Mouse (Mus musculus): ENCODE results near the gene Npas3. TPM values are rescaled to one million over a fixed set of nuclear protein-coding genes. Genes with fewer than 3 reads are reported as not detected.
A peak's percentile ranks its signal among the peaks of the same experiment; 100 is the strongest.

The Npas3 gene
- total RNA-seq, 2 experiments from 2014 or later: 1.3 to 2.8 TPM

DNA sequence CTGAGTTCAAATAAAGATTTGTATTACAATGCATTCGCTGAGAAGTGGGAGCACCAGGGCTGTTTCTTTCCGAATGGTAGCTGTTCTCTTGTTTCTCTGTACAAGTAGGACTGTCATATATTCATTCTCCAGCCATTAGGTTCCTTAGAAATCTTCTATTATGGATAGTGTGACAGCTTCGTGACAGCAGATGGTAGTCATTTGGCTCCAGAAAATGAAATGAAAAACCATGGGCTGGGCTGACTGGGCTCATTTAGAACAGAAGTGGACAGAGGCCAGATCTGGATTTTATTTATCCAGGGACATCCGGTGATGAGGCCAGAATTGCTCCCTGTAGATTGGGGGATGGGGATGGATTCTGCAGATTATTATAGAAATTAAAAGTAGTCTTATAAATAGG, 621.5 kb downstream of the Npas3 start:
- DNase-seq: no peak

DNA sequence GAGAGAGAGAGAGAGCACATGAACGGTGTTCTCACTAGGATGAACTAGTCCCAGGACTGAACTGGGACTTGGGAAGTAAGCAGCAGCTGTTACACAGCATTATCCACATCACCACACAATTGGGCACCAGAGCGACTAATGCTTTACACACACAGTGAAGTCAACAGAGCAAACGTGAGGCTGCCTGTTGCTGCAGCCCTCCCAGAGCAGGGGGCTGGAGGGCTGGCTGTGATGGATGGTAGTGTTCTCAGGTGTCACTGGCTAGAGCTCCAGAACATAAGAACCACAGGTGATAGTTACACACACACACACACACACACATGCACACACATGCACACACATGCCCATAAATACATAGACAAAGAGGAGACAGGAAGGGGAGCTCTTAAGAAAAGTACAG, 626.7 kb downstream of the Npas3 start:
- no peak for DNase-seq

DNA sequence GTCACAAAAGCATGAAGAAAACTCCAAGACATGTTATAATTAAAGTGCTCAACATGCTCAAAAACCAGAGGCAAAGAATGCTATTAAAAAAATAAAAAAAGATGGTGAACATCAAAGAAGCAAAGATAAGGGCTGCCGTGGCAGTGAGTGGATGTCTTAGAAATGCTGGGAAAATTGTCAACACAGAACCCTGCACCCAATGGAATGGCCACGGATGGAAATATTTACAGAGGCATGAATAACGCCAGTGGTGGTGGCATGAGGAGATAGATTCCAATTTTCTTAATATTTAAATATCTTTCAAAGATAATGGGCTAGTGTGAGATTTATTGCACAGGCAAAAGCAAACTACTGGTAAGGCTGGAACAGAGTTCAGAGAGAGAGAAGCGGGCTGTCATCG, 628.2 kb downstream of the Npas3 start:
- DNase-seq: no peak

DNA sequence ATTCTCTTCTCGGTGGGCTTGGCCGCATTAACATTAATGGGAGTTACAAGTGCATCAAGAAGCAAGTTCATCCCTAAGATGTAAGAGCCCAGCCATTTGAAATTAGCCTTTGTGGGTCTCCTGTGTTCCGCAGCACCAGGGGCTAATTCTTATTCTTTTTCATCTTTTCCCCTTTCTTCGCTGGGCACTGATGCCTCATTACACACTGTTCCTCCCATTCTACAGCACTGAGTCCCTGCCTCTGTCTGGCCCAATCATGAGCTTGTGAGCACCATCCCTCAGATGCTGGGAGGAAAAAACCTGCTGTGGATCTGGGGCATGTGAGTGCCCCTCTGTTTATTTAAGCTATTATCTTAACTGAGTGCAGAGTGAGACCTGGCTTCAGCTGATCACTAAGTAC, 633.2 kb downstream of the Npas3 start:
- no peak for DNase-seq

DNA sequence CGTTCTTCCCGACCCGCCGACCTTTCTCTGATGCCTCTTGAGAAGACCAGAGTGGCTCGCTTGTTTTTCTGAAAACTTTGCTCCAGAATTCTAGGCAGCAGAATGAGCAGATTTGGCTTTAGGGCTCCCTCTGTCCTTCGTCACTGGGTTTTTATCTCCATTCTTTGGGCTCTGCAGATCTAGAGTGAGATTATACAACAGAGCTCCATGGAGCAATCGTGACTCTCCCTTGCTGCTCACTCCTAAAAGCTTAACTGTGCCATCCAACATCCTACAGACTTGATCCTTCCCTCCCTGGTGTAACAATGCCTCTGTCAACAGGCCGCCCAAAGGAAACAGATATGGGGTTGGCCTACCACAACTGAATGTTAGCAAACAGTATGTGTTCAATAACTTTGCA, 634.4 kb downstream of the Npas3 start:
- no peak for DNase-seq

DNA sequence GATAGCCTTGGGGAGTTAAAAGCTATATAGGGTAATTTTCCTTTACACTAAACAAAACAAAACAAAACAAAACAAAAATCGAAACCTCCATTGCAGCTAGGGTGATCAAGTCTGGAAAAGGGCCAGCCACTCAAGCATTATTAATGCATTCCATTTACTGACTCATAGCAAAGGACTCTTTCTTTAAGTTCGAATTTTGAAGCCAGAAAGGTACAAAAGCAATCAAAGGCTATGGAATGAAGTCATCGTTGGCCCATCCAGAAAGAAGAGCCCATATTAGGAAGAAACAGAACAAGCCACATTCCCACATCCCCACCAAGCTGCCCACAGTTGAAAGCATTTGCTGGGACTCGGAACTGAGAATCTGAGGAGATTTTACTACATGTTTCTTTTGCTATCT, 640.1 kb downstream of the Npas3 start:
- no peak for DNase-seq

DNA sequence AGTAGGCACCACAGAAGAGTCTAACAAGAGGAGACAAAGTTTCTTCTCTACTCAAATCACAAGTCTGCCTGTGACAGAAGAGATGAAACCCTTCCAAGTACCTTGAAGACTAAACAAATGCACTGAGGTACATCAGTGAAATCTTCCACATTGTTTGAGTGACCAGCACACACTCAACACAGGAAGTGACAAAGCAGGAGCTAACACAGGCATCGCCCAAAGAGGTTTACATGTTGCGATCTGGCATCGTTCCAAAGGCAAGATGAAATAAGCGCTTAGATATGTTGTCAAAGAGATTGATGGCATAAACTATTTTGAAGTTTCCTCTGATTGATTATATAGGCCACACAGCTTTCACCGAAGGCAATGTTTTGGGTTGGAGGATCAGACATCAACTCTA, 647.4 kb downstream of the Npas3 start:
- DNase-seq: no peak

DNA sequence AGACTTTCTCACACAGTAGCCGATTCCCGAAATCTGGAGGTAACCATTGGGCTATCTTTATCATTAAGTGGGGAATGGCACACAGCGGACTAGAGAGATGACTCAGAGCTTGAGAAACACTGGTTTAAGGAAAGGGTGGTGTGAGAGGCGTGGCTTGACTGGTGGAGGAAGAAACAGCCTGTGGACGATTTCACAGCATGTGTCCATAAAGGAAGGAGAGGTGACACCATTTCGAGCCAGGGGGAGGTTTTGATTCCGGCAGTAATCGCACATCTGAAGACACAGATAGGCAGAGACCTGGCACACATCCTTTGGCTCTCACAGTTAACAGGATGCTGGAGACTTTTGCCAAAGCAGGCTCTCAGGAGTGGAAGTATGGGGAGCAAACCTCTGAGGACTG, 660.3 kb downstream of the Npas3 start:
- DNase-seq: peak in 1 of 2 experiments; percentile 1

DNA sequence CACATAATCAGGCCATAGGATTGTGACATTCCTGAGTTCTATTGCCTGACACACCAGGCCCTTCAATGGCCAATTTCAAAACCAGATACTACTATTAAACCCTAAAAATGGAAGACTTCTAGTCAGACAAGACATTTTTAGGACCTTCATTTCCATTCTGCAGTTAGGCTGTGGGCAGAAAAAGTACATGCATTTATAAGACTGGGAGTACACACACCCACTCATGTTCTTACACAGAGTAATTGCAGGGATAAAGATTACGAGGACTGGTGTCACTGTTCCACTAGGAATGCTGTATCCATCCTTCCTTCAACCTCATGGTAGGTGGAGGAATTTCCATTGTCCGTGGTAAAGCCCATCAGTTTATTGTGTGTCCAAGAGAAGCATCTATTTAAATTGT, 661.7 kb downstream of the Npas3 start:
- DNase-seq: no peak

DNA sequence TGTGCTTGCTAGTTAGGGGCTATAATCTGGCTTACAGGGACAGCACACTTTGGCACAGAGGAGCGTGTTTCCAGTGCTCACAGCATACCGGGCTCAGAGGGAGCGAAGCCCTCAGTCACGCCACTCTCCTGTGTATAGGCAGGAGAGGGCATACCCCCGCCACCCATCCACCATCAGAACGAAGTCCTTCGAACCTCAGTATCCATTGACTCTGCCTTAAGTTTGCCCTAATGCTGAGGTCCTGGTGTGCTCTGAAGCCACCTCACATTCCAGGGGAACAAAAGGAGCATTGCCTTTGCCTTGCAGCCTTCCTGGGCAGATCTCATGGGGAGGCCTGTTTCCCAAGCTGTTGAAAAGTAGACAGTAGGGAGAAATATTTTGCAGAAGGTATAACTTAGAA, 673.7 kb downstream of the Npas3 start:
- DNase-seq: no peak

DNA sequence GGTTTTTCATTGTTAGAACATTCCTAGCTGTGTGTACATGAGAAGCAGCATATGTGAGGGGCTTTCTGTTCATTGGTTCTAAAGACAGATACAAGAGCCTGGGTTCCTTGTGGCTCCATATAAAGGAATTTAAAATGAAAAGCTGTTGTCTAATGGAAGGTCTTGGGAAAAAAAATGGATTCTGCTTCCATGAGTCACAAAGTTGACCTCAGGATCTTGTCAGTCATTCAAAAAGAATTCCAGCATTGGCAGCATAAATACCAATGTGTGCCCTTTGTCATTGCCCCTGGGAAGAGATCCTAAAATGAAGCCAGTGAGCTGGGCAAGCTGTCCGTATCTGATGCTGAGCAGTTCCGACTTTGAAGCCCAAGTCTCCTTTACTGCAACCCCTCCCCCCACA, 700.3 kb downstream of the Npas3 start:
- peak; percentile 7 to 27 for DNase-seq

DNA sequence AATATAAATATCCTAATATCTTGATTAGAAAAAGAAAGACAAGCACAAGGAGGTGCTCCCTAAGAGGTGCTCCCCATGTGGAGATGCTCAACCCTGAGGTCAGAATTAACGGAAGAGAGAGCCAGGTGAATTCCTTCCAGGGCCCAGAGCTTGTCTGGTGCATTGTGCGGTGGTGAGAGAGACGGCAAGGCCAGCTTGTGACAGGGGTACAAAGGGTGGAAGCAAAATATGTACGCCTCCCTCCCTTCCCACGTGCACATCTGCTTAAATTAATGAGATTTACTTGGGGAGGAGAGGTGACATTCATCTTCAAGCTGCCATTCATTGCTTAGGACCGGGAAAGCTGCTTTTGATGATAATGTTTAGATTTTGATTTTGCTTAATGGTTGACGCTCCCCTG, 713.5 kb downstream of the Npas3 start:
- no peak for DNase-seq

DNA sequence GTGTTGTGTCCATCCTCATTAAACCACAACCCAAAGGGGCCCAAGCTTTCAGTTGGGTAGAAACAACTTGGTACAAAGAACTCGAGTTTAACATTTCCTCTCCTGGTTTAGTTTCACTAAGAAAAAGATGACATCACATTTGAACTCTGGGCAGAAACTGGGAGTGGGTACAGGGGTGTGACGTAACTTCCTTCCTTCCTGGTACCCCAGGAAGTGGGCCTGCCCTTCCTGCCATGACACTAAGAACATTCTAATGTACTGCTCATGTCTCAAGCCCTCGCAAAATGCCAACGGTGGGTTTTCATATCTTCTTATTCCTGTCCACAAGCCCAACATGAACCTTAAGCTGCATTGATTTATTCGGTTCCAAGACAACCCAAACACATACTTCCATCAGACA, 715.1 kb downstream of the Npas3 start:
- no peak for DNase-seq

DNA sequence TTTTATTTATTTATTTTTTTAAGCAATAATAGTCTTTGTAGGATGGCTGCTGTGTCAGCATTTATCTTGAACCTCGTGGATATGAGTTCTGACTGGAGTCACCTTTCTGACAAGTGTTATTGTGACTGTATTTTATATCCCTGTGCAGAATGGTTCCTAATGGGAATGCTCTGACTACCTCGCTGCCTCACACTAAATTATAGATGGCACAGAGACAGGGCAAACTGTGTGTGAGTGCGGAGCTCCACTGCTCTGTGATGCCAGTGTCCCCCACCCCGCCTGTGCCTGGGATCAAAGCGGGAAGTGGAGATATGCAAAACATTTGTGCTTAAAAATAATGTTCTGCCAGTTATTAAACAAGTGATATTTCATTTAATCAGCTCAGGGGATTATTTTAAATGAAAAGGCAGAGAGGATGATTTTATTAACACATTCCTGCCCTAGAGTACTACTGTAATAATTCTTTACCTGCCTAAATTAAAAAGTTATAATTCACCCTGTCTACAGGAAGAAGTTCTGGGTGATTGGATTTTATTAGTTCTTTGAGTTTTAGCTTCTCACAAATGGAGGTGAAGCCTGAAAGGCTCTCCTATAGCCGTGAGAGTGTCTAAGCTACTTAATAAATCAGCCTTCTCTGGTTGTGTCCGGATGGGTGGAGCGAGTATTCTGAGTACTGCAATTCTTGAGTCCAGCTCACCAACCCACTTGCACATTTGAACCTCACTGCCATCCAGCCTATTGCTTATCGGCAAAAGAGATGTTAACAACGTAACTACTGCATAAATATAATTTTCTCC, 721.1 kb downstream of the Npas3 start:
- DNase-seq: no peak

DNA sequence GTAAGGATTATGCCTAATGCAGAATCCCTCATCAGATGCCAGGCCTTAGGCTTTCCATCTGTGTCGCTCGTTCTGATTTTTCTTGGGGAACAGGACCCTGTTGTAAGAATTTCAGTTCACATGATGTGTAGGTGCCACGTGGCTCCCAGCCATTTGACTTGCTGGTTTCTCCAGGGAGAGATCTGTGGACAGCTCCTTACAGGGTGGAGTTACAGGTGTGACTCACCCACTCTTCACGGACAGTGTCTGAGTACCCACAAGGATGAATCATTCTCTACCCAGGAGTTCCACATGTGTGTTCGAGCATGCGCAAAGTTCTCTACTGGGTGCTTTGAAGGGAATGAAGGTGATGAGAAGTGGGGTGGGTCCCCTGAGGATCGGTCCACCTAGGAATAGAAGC, 722.2 kb downstream of the Npas3 start:
- DNase-seq: peak; percentile 17 to 44

DNA sequence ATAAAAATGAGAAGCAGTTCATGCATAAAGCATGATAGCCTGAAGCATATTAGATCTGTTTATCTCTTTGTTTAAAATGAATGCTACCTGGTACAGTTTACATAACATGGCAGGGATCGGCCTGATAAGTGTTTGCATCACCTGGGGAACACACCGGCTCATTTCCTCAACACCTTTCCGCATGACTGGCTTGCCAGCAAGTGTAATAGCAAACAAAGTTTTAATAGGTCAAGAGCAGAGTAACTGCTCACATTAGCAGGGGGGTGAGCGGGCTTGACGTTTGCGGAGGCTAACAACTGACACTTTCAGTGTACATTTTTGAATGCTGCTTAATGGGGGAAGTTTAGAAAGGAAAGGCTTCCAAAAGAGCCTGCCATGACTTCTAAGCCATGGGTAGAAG, 724.9 kb downstream of the Npas3 start:
- no peak for DNase-seq

DNA sequence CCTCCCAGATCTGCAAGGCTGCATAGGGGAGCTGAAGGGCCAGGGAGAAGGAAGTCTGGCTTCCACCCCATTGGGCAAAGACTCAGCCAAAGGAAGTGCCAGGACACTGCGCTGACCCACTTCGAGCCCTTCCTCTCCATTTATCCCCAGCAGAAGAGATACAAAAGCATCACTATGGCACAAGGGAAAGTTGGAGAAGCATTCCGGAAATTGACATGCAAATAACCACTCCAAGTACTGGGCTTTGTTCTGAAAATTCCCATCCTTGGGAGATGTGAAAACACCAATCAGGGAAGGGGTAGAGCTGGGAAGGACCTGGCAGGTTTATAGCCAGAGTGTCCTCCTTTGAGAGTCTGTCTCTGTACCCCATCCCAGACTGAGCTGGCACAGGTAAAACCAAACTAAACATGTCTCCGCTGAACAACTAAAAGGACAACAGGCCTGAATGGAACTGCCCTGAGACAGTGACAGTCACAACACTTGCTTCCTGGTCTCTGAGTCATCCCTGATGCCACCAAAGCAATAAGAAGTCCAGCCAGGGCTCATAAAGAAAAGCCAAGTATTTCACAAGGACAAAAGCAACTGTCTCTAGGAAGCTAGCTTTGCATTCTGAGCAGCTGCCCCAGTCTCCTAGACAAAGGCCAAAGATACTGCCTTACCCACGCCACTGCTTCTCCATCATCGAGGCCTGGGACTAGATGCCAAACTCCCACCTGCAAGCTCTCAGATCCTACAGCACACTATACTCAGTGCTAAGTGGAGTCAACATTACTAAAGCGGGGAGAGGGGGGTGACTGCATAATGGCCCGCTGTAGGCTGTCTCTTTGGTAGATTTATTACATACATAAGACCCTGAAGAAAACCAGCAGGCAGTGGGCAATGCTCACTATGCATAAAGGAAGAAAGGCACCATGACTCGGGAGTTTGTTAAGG, 733.4 kb downstream of the Npas3 start:
- DNase-seq: no peak

DNA sequence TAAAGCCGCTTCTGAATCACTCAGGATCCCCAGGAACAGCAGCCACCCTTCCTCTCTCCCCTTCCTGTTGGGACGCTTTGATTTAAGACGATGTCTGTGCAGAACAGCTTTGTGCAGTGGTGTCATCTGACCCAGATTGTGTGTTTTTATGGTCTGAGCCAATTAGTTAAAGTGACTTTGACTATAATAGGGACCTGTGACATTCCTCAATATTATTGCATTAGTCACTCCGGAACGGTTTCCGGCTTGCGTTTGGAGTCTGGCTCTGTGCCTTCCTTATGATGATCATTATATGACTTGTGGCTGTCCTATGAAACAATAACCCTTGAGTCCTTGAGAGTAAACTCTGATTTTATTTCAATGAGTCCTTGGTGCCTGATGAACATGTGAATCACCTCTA, 735.5 kb downstream of the Npas3 start:
- DNase-seq: peak; percentile 21 to 66

DNA sequence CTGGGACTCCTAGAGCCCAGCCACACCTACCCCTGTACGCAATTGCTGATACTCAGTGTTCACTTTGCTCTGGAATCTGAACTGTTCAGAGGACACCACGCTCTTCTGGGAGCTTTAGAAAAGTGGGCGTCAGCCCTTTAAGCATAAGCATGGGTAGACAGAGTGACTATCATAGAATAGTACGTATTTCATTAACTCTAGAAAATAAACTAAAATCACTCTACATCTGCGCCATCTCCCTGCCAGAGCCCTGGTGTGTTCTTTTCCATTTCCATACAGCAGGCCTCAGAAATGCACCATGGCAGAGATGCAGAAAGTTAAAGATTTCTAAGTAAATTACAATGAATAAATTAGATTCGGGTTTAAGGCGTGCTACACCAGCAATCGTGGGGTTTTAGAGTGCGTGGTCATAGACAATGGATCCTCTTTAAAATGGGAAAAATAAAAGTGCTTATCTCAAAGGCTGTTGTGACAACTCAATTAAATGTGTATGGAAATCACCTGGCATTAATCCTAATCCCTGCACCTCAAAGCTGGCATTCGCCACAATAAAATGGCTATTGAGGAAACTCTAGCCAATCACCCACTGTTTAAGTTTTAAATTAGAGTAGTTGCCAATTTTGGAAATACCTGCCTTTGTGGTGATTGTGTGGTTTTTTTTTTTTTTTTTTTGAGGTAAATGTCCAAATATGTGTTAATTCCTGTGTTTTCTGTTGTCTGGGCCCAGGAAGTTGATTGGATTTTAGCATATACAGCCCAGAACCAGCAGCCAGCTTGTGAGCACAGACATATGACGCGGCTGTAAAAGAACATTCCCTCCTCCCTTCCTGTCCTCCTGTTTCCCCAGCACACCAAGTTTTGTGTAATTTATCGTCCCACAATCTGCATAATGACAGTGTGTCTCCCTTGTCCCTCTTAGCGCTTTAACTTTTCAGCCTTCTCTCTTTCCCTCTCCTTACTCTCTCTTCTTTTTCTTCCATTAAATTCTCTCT, 737.7 kb downstream of the Npas3 start:
- DNase-seq: no peak

DNA sequence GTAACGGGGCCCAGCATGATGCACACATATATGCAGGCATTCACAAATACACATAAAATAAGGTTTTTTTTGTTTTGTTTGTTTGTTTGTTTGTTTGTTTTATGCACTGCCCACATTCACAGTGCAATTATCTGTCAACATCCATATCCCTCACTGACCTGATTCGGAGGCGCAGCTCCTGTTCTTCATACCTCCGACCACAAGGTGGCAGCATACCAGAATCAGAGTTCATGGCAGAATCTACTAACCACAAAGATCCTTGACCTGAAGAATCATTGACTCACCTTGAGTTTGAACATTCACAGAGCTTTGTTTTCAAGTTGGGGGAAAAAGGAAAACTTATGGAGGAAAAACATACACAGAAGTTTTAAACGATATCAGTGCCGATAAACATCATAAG, 743.9 kb downstream of the Npas3 start:
- no peak for DNase-seq

DNA sequence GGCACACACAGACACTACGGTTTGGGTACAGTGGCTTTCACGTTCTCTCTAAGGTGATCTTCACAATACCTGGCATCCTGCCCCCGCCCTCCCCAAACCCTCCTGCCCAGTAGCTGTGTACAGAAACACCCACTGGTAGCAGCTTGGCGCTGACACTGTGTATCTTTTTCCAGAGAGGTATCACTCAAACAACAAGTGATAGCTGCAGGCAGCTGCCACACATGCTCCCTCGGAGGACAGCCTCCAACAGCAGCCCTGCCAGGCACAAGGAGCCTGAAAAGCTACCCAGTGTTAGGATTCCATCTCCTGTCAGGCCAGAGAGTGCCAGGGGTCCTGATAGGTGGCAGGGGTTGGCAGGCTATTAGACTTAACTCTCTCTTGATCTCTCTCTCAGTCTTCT, 747.2 kb downstream of the Npas3 start:
- DNase-seq: no peak

DNA sequence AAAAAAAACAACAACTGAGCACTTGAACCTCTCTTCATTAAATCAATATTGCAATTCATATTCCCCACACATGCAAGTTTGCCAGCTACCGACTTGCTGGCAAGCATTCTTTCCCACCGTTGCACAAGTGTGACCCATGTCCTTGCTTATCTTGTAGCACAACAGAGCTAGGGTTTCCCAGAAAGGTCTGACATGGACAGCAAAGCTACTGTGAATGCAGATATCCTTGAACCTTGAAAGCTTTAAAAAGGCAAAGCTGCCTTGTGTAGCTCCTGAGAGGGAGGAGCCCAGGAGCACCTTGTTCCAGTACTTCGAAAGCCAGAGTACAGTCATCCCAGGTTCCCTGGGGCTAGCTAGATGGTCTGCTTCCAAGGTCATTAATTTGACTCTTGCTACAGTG, 748.7 kb downstream of the Npas3 start:
- DNase-seq: peak in 1 of 2 experiments; percentile 41
